Mouse (Mus musculus) kidney, adult 9 months (tissue): ENCODE data around the gene Samd3.

Source experiments
- DNase-seq: peaks from one replicate; pipeline ENCODE4 v3.0.0; 2022

Gene Samd3

GRCm38 (mm10) chr10:26229488-26229887 lies at the start of gene Samd3:
TSS of gene Samd3 (plus strand) at chr10:26229707.
- DNase-seq = no peak

GRCm38 (mm10) chr10:26185289-26185688 lies 44.2 kb upstream of the Samd3 start:
- no peak for DNase-seq

GRCm38 (mm10) chr10:26190811-26191210 lies 38.7 kb upstream of the Samd3 start:
- DNase-seq = no peak

- no peak for DNase-seq
Measured at GRCm38 (mm10) chr10:26194892-26195291, 34.6 kb upstream of the Samd3 start.

- DNase-seq = no peak
Measured at GRCm38 (mm10) chr10:26202708-26203368, 26.7 kb upstream of the Samd3 start.

GRCm38 (mm10) chr10:26220729-26221128 lies 8.8 kb upstream of the Samd3 start:
- no peak for DNase-seq

- no peak for DNase-seq
Measured at GRCm38 (mm10) chr10:26226241-26226640, 3.3 kb upstream of the Samd3 start.

GRCm38 (mm10) chr10:26226734-26227133 lies 2.8 kb upstream of the Samd3 start:
- no peak for DNase-seq

GRCm38 (mm10) chr10:26228187-26228586 lies 1.3 kb upstream of the Samd3 start:
- DNase-seq = no peak

- peak; percentile 2 for DNase-seq
Measured at GRCm38 (mm10) chr10:26232071-26232653, 2.7 kb downstream of the Samd3 start.

GRCm38 (mm10) chr10:26238559-26238958 lies 9.1 kb downstream of the Samd3 start:
- DNase-seq = no peak

- no peak for DNase-seq
Measured at GRCm38 (mm10) chr10:26239090-26239489, 9.6 kb downstream of the Samd3 start.

- DNase-seq = no peak
Measured at GRCm38 (mm10) chr10:26243203-26243602, 13.7 kb downstream of the Samd3 start.

GRCm38 (mm10) chr10:26244466-26244865 lies 15.0 kb downstream of the Samd3 start:
- DNase-seq = no peak

- DNase-seq = no peak
Measured at GRCm38 (mm10) chr10:26249426-26250165, 20.1 kb downstream of the Samd3 start.

GRCm38 (mm10) chr10:26259908-26260307 lies 30.4 kb downstream of the Samd3 start:
- no peak for DNase-seq

- no peak for DNase-seq
Measured at GRCm38 (mm10) chr10:26263744-26264459, 34.4 kb downstream of the Samd3 start.

GRCm38 (mm10) chr10:26275414-26275813 lies 45.9 kb downstream of the Samd3 start:
- DNase-seq = no peak

GRCm38 (mm10) chr10:26280009-26280408 lies 50.5 kb downstream of the Samd3 start:
- DNase-seq = no peak

- DNase-seq = no peak
Measured at GRCm38 (mm10) chr10:26287136-26287535, 57.6 kb downstream of the Samd3 start.

GRCm38 (mm10) chr10:26297200-26297599 lies 67.7 kb downstream of the Samd3 start:
- no peak for DNase-seq

GRCm38 (mm10) chr10:26297626-26298025 lies 68.1 kb downstream of the Samd3 start:
- no peak for DNase-seq

GRCm38 (mm10) chr10:26302336-26302735 lies 72.8 kb downstream of the Samd3 start:
- DNase-seq = no peak
